In genomic region chr9:61907621-61908295, GRCm38 (mm10) we compare ENCODE assay signal across 17 mouse cellular contexts. TPM values are rescaled to one million over a fixed set of nuclear protein-coding genes. Genes with fewer than 3 reads are reported as not detected.
DNase-seq lines count a peak whose midpoint lies in the region; ATAC-seq and TF ChIP-seq lines count a peak whose summit lies in the region.
"Had no signal": no experiment of that assay in that cellular context is flagged by ENCODE, and none has a peak within 500 bp of the region (broad histone marks: within the 10 kb centered on the region; RNA-seq: fewer than 3 reads in every experiment).

No protein-coding gene starts in this region.

- TF ChIP-seq EP300 in MEL (IDR thresholded peaks at IDR 0.05; ENCODE audit: low read depth in 1 of 2, low read length in 2 of 2), result no peak

- 0 out of 2 replicates have a peak overlapping the region, but pooled peaks have one; percentile 17 for H3K9ac ChIP-seq in neural tube, embryonic 13.5 days
- H3K9ac ChIP-seq in MEL (ENCODE audit: control insufficient read depth, low read depth, low read length, poor library complexity, severe bottlenecking), result no peak overlapping the region
- H3K9ac ChIP-seq: embryonic facial prominence, embryonic 12.5 days; forebrain, embryonic 12.5 days had no signal

- no peak for TF ChIP-seq RAD21 in MEL (IDR thresholded peaks at IDR 0.05; ENCODE audit: low read depth, low read length)

- WGBS in neural tube, embryonic 13.5 days, result 87% methylated on average over 4 of the region's 4 CpGs

- H3K9me3 ChIP-seq in neural tube, embryonic 13.5 days, result no peaks in the 10 kb centered on the region
- no peaks in the 10 kb centered on the region for H3K9me3 ChIP-seq in MEL (replicated peaks; ENCODE audit: insufficient read depth, low read length)
- H3K9me3 ChIP-seq: embryonic facial prominence, embryonic 10.5 days; embryonic facial prominence, embryonic 12.5 days; forebrain, embryonic 12.5 days; G1E had no signal

- no peak for TF ChIP-seq CTCF in MEL (IDR thresholded peaks at IDR 0.05 in 2 of 3, conservative IDR thresholded peaks at IDR 0.05 in 1 of 3; ENCODE audit: control insufficient read depth in 1 of 3, insufficient read depth in 1 of 3, low read depth in 2 of 3, low read length in 3 of 3, poor library complexity in 1 of 3, severe bottlenecking in 1 of 3)

- H3K4me2 ChIP-seq in neural tube, embryonic 13.5 days, result no peak overlapping the region
- H3K4me2 ChIP-seq: embryonic facial prominence, embryonic 12.5 days; forebrain, embryonic 12.5 days had no signal

- H3K4me1 ChIP-seq in neural tube, embryonic 13.5 days (replicated peaks), result peaks cover 20% of the 10 kb centered on the region
- H3K4me1 ChIP-seq in MEL (ENCODE audit: control insufficient read depth in 1 of 2, insufficient read depth in 2 of 2, low read length in 2 of 2), result peaks cover 0 to 21% of the 10 kb centered on the region in 2 experiments; a peak in 2 of 4 replicates

- H3K79me2 ChIP-seq in MEL (ENCODE audit: control insufficient read depth, insufficient read depth, low read length, poor library complexity), result peaks cover 6% of the 10 kb centered on the region

- ATAC-seq in neural tube, embryonic 13.5 days (ENCODE audit: low read depth), result no peak
- ATAC-seq: activated CD4-positive, CD25-positive, alpha-beta regulatory T cell, adult 4 months; forebrain, embryonic 14.5 days; forebrain, embryonic 16.5 days had no signal

- TF ChIP-seq POLR2A in MEL (IDR thresholded peaks at IDR 0.05; ENCODE audit: control insufficient read depth in 1 of 2, insufficient read depth in 1 of 2, low read depth in 1 of 2, low read length in 2 of 2, poor library complexity in 1 of 2), result no peak

- H3K27ac ChIP-seq in neural tube, embryonic 13.5 days (replicated peaks), result no peak overlapping the region
- peak overlapping the region; percentile 35; the same call in 1 of the 2 replicates for H3K27ac ChIP-seq in MEL (ENCODE audit: control insufficient read depth, low read depth, low read length)
- H3K27ac ChIP-seq: embryonic facial prominence, embryonic 10.5 days; embryonic facial prominence, embryonic 12.5 days; forebrain, embryonic 12.5 days had no signal

- H3K27me3 ChIP-seq in neural tube, embryonic 13.5 days, result no peaks in the 10 kb centered on the region
- no peaks in the 10 kb centered on the region for H3K27me3 ChIP-seq in MEL (ENCODE audit: control insufficient read depth in 1 of 2, insufficient read depth in 2 of 2, low read length in 2 of 2)
- H3K27me3 ChIP-seq: embryonic facial prominence, embryonic 12.5 days; forebrain, embryonic 12.5 days had no signal

- H3K4me3 ChIP-seq in neural tube, embryonic 13.5 days, result no peak overlapping the region
- no peak overlapping the region for H3K4me3 ChIP-seq in MEL (ENCODE audit: control insufficient read depth in 1 of 2, insufficient read depth in 1 of 2, low read depth in 2 of 2, low read length in 2 of 2)
- H3K4me3 ChIP-seq: embryonic facial prominence, embryonic 10.5 days; embryonic facial prominence, embryonic 12.5 days; forebrain, embryonic 12.5 days had no signal

- peaks cover 22% of the 10 kb centered on the region for H3K36me3 ChIP-seq in neural tube, embryonic 13.5 days
- H3K36me3 ChIP-seq in MEL (ENCODE audit: control insufficient read depth in 1 of 2, insufficient read depth in 2 of 2, low read length in 2 of 2), result peaks cover 2 to 22% of the 10 kb centered on the region in 2 experiments

- no peak for DNase-seq in neural tube, embryonic 10.5 days (ENCODE audit: extremely low spot score, low spot score)
- peak; percentile 60 for DNase-seq in MEL (ENCODE audit: low read depth, low spot score)
- DNase-seq in ZHBTc4 (ENCODE audit: low read depth, low spot score), result peak; percentile 64
- no peak for DNase-seq in urinary bladder, postnatal 36 days (ENCODE audit: low spot score in 2 of 2)
- DNase-seq in kidney, adult 9 months, result no peak
- DNase-seq: adrenal gland, adult 8-10 months; cerebellum, adult 11-12 months; cerebellum, adult 2 months; cerebellum, adult 9-10 months had no signal

TF ChIP-seq in MEL, 35 proteins besides CTCF, POLR2A, EP300 and RAD21:
- TF ChIP-seq CHD1 (IDR thresholded peaks at IDR 0.05; ENCODE audit: low read depth, low read length) (no peak), GATA1 (IDR thresholded peaks at IDR 0.05; ENCODE audit: low read depth, low read length) (0 out of 2 replicates have a peak, but pooled peaks have one; percentile 17), ZNF384 (IDR thresholded peaks at IDR 0.05; ENCODE audit: low read depth, low read length) (no peak), MYC (IDR thresholded peaks at IDR 0.05; ENCODE audit: low read depth, low read length) (no peak), NELFE (IDR thresholded peaks at IDR 0.05; ENCODE audit: low read depth, low read length) (no peak), TBP (IDR thresholded peaks at IDR 0.05; ENCODE audit: low read depth, low read length) (no peak), NRF1 (IDR thresholded peaks at IDR 0.05; ENCODE audit: insufficient read depth, low read depth, low read length, poor library complexity, severe bottlenecking) (no peak), HCFC1 (IDR thresholded peaks at IDR 0.05; ENCODE audit: low read depth, low read length) (no peak), TCF12 (IDR thresholded peaks at IDR 0.05; ENCODE audit: low read depth, low read length) (no peak), GABPA (IDR thresholded peaks at IDR 0.05; ENCODE audit: low read depth, low read length) (no peak), MAZ (IDR thresholded peaks at IDR 0.05; ENCODE audit: low read depth, low read length) (0 out of 2 replicates have a peak, but pooled peaks have one; percentile 36), CHD2 (IDR thresholded peaks at IDR 0.05; ENCODE audit: low read length) (no peak)

RNA-seq across cellular contexts. Expression of gene Rplp1, which starts 6.6 kb away (rescaled TPM):
- 975 and 981 TPM in 2 replicates for polyA plus RNA-seq in neural tube, embryonic 13.5 days (2015; fragmentation: Nextera tagmentation; extraction: Ambion mirVana)
- total RNA-seq in MEL (2012; rRNA removed), result 13,843 and 15,045 TPM in 2 replicates
- 1,000 to 10,000 TPM in 1 of 2 experiments, not detected in 1; 9,058 TPM for polyA plus RNA-seq in MEL (2012; ENCODE audit: insufficient read depth in 1 of 2, insufficient read length in 2 of 2, low read depth in 1 of 2, low replicate concordance in 2 of 2, missing spikeins in 1 of 2)

RNA-seq across cellular contexts. Expression of gene Kif23, which starts 38.8 kb away (rescaled TPM):
- polyA plus RNA-seq in neural tube, embryonic 13.5 days (2015; fragmentation: Nextera tagmentation; extraction: Ambion mirVana), result 17.0 and 19.7 TPM in 2 replicates
- 37.5 and 54.3 TPM in 2 replicates for total RNA-seq in MEL (2012; rRNA removed)
- polyA plus RNA-seq in MEL (2012; ENCODE audit: insufficient read depth in 1 of 2, insufficient read length in 2 of 2, low read depth in 1 of 2, low replicate concordance in 2 of 2, missing spikeins in 1 of 2), result 100 to 1,000 TPM in 1 of 2 experiments, not detected in 1; 100 TPM

Comparison
In these comparisons a context has a peak if more than half of its experiments do, and no peak if none do; other contexts are left out.
1. DNase-seq: peak in MEL (single experiment) and ZHBTc4 (single experiment); none in neural tube, embryonic 10.5 days (single experiment), urinary bladder, postnatal 36 days (0 of 2) and kidney, adult 9 months (single experiment).